Mouse (Mus musculus): ENCODE results near the gene Tmbim4. TPM values are rescaled to one million over a fixed set of nuclear protein-coding genes. Genes with fewer than 3 reads are reported as not detected.
"Not testable (repeated sequence)": the region's sequence is repeated elsewhere in the genome, so short reads cannot be mapped to it uniquely, and the experiment has no call there.

Gene Tmbim4
- polyA plus RNA-seq, 1 experiment from 2014 or later, result 412 TPM

GRCm38 (mm10) chr10:120204591-120205210 lies 3.3 kb downstream of the Tmbim4 start:
- Histone ChIP-seq H3K4me3 (replicated peaks; ENCODE audit: low read depth, low read length) (no peak overlapping the region), H3K4me1 (replicated peaks; ENCODE audit: insufficient read depth, low read length) (0 out of 2 replicates have a peak, but pooled peaks cover 3% of the 10 kb centered on the region), H3K9ac (ENCODE audit: low read depth, low read length) (no peak overlapping the region), H3K27ac (no peak overlapping the region), H3K9me3 (replicated peaks; ENCODE audit: low read length) (no peaks in the 10 kb centered on the region), H3K27me3 (ENCODE audit: insufficient read depth, low read length) (no peaks in the 10 kb centered on the region), H3K36me3 (ENCODE audit: insufficient read depth, low read length) (no peaks in the 10 kb centered on the region), H3K4me2 (ENCODE audit: low read length) (no peak overlapping the region)
- TF ChIP-seq CTCF (IDR thresholded peaks at IDR 0.05; ENCODE audit: low read depth), result no peak
- ATAC-seq (replicated peaks; ENCODE audit: low FRiP score, low read depth) (no peak), DNase-seq (ENCODE audit: low spot score) (no peak)
- 84% methylated on average over 13 of the region's 13 CpGs for WGBS

- no peak overlapping the region for H3K27ac ChIP-seq
Observed at GRCm38 (mm10) chr10:120208015-120208414, 6.6 kb downstream of the Tmbim4 start.

GRCm38 (mm10) chr10:120208575-120209538 lies 7.5 kb downstream of the Tmbim4 start:
- WGBS, result 2% methylated on average over 53 of the region's 53 CpGs
- H3K9ac ChIP-seq (ENCODE audit: low read depth, low read length), result peak overlapping the region; percentile 79
- H3K27ac ChIP-seq, result peak overlapping the region; percentile 74
- peak; percentile 95 for ATAC-seq (replicated peaks; ENCODE audit: low FRiP score, low read depth)
- H3K36me3 ChIP-seq (ENCODE audit: insufficient read depth, low read length), result no peaks in the 10 kb centered on the region
- peak; percentile 49; the same call in 1 of the 2 replicates for TF ChIP-seq CTCF (IDR thresholded peaks at IDR 0.05; ENCODE audit: low read depth)
- peak; percentile 94 for DNase-seq (ENCODE audit: low spot score)
- H3K27me3 ChIP-seq (ENCODE audit: insufficient read depth, low read length), result no peaks in the 10 kb centered on the region
- 0 out of 2 replicates have a peak, but pooled peaks cover 4% of the 10 kb centered on the region for H3K4me1 ChIP-seq (replicated peaks; ENCODE audit: insufficient read depth, low read length)
- no peaks in the 10 kb centered on the region for H3K9me3 ChIP-seq (replicated peaks; ENCODE audit: low read length)
- H3K4me2 ChIP-seq (ENCODE audit: low read length), result peak overlapping the region; percentile 75
- peak overlapping the region; percentile 92 for H3K4me3 ChIP-seq (replicated peaks; ENCODE audit: low read depth, low read length)

More at GRCm38 (mm10) chr10:120208015-120208414, 6.6 kb downstream of the Tmbim4 start:
- Histone ChIP-seq H3K9me3 (replicated peaks; ENCODE audit: low read length) (no peaks in the 10 kb centered on the region), H3K4me1 (replicated peaks; ENCODE audit: insufficient read depth, low read length) (0 out of 2 replicates have a peak, but pooled peaks cover 4% of the 10 kb centered on the region), H3K36me3 (ENCODE audit: insufficient read depth, low read length) (no peaks in the 10 kb centered on the region), H3K9ac (ENCODE audit: low read depth, low read length) (no peak overlapping the region), H3K27me3 (ENCODE audit: insufficient read depth, low read length) (no peaks in the 10 kb centered on the region), H3K4me2 (ENCODE audit: low read length) (no peak overlapping the region), H3K4me3 (replicated peaks; ENCODE audit: low read depth, low read length) (no peak overlapping the region)
- WGBS, result 85% methylated on average over 8 of the region's 8 CpGs
- TF ChIP-seq CTCF (IDR thresholded peaks at IDR 0.05; ENCODE audit: low read depth), result no peak
- ATAC-seq (replicated peaks; ENCODE audit: low FRiP score, low read depth), result no peak
- DNase-seq (ENCODE audit: low spot score), result no peak

GRCm38 (mm10) chr10:120209539-120209925 lies 8.1 kb downstream of the Tmbim4 start:
- WGBS, result 45% methylated on average over 6 of the region's 6 CpGs
- Histone ChIP-seq H3K4me1 (replicated peaks; ENCODE audit: insufficient read depth, low read length) (0 out of 2 replicates have a peak, but pooled peaks cover 4% of the 10 kb centered on the region), H3K9ac (ENCODE audit: low read depth, low read length) (peak overlapping the region; percentile 79; the same call in 1 of the 2 replicates), H3K9me3 (replicated peaks; ENCODE audit: low read length) (no peaks in the 10 kb centered on the region), H3K27ac (peak overlapping the region; percentile 38; the same call in 1 of the 2 replicates), H3K4me2 (ENCODE audit: low read length) (peak overlapping the region; percentile 75), H3K4me3 (replicated peaks; ENCODE audit: low read depth, low read length) (peak overlapping the region; percentile 92), H3K27me3 (ENCODE audit: insufficient read depth, low read length) (no peaks in the 10 kb centered on the region), H3K36me3 (ENCODE audit: insufficient read depth, low read length) (no peaks in the 10 kb centered on the region)
- ATAC-seq (replicated peaks; ENCODE audit: low FRiP score, low read depth) (0 out of 2 replicates have a peak, but pooled peaks have one; percentile 4), DNase-seq (ENCODE audit: low spot score) (no peak)
- TF ChIP-seq CTCF (IDR thresholded peaks at IDR 0.05; ENCODE audit: low read depth), result no peak

- no peaks in the 10 kb centered on the region for H3K9me3 ChIP-seq (replicated peaks; ENCODE audit: low read length)
- no peak for TF ChIP-seq CTCF (IDR thresholded peaks at IDR 0.05; ENCODE audit: low read depth)
- H3K9ac ChIP-seq (ENCODE audit: low read depth, low read length), result no peak overlapping the region
- H3K4me2 ChIP-seq (ENCODE audit: low read length), result peak overlapping the region; percentile 75
- H3K4me1 ChIP-seq (replicated peaks; ENCODE audit: insufficient read depth, low read length), result 0 out of 2 replicates have a peak, but pooled peaks cover 4% of the 10 kb centered on the region
- DNase-seq (ENCODE audit: low spot score) (no peak), ATAC-seq (replicated peaks; ENCODE audit: low FRiP score, low read depth) (0 out of 2 replicates have a peak, but pooled peaks have one; percentile 20)
- 73% methylated on average over 3 of the region's 3 CpGs for WGBS
- H3K27ac ChIP-seq, result peak overlapping the region; percentile 38; the same call in 1 of the 2 replicates
- 0 out of 2 replicates have a peak overlapping the region, but pooled peaks have one; percentile 92 for H3K4me3 ChIP-seq (replicated peaks; ENCODE audit: low read depth, low read length)
- H3K27me3 ChIP-seq (ENCODE audit: insufficient read depth, low read length), result no peaks in the 10 kb centered on the region
- H3K36me3 ChIP-seq (ENCODE audit: insufficient read depth, low read length), result no peaks in the 10 kb centered on the region
Observed at GRCm38 (mm10) chr10:120210096-120210495, 8.7 kb downstream of the Tmbim4 start.

GRCm38 (mm10) chr10:120217099-120217498 lies 15.7 kb downstream of the Tmbim4 start:
- ATAC-seq (replicated peaks; ENCODE audit: low FRiP score, low read depth); H3K4me3 ChIP-seq (replicated peaks; ENCODE audit: low read depth, low read length): not testable (repeated sequence)
- 83% methylated on average over 1 of the region's 1 CpGs for WGBS

More at GRCm38 (mm10) chr10:120217099-120217498, 15.7 kb downstream of the Tmbim4 start:
- H3K27ac ChIP-seq; H3K9ac ChIP-seq (ENCODE audit: low read depth, low read length); H3K9me3 ChIP-seq (replicated peaks; ENCODE audit: low read length); H3K4me1 ChIP-seq (replicated peaks; ENCODE audit: insufficient read depth, low read length); H3K4me2 ChIP-seq (ENCODE audit: low read length); DNase-seq (ENCODE audit: low spot score); H3K27me3 ChIP-seq (ENCODE audit: insufficient read depth, low read length): not testable (repeated sequence)
- H3K36me3 ChIP-seq (ENCODE audit: insufficient read depth, low read length), result peaks cover 16% of the 10 kb centered on the region

All from kidney, postnatal 0 days (tissue).